In genomic region chr2:119171574-119171973, GRCm38 (mm10) we compare ENCODE assay signal across 16 mouse cellular contexts. TPM values are rescaled to one million over a fixed set of nuclear protein-coding genes. Genes with fewer than 3 reads are reported as not detected.
DNase-seq lines count a peak whose midpoint lies in the region; TF ChIP-seq lines count a peak whose summit lies in the region.
"Had no signal": no experiment of that assay in that cellular context is flagged by ENCODE, and none has a peak within 500 bp of the region (broad histone marks: within the 10 kb centered on the region; RNA-seq: fewer than 3 reads in every experiment).

No protein-coding gene starts in this region.

- H3K4me3 ChIP-seq in heart, adult 2 months: no peak overlapping the region
- H3K4me3 ChIP-seq in kidney, adult 2 months (ENCODE audit: insufficient read depth, low read depth, low read length): no peak overlapping the region
- H3K4me3 ChIP-seq: lung, embryonic 15.5 days; midbrain, embryonic 10.5 days had no signal

- TF ChIP-seq EP300 in heart, adult 2 months (IDR thresholded peaks at IDR 0.05; ENCODE audit: insufficient read depth, low read depth, low read length): no peak

- no peak for TF ChIP-seq CTCF in heart, adult 2 months (IDR thresholded peaks at IDR 0.05)
- no peak for TF ChIP-seq CTCF in kidney, adult 2 months (conservative IDR thresholded peaks at IDR 0.05; ENCODE audit: insufficient read depth, insufficient read length, low read depth, low read length)

- DNase-seq in heart, adult 18-20 months: peak; percentile 30 to 35
- DNase-seq in heart, adult 2 months: no peak
- DNase-seq in kidney, postnatal 4 days: peak; percentile 43 to 63
- DNase-seq in kidney, adult 2 months: no peak
- peak; percentile 88 for DNase-seq in MN1 (ENCODE audit: low spot score)
- peak; percentile 56 for DNase-seq in fat pad, adult 2 months (ENCODE audit: extremely low read depth, low read depth, low spot score)
- no peak for DNase-seq in frontal cortex, adult 2 months (ENCODE audit: extremely low spot score in 1 of 2, low spot score in 1 of 2)
- DNase-seq: cerebellum, adult 11 months; cerebellum, postnatal 36 days; gastrocnemius, postnatal 25 days; thymus, adult 18-20 months had no signal

- no peaks in the 10 kb centered on the region for H3K79me2 ChIP-seq in heart, adult 2 months (replicated peaks; ENCODE audit: control insufficient read depth, insufficient read depth, low read length)

- H3K27me3 ChIP-seq in heart, adult 2 months (ENCODE audit: control insufficient read depth, insufficient read depth, low read length): no peaks in the 10 kb centered on the region
- H3K27me3 ChIP-seq in kidney, adult 2 months (replicated peaks; ENCODE audit: control insufficient read depth, insufficient read depth, low read length): no peaks in the 10 kb centered on the region

- TF ChIP-seq POLR2A in heart, adult 2 months (IDR thresholded peaks at IDR 0.05; ENCODE audit: insufficient read depth, low read depth, low read length): no peak
- TF ChIP-seq POLR2A in kidney, adult 2 months (IDR thresholded peaks at IDR 0.05; ENCODE audit: low read depth, low read length): no peak

- no peak overlapping the region for H3K27ac ChIP-seq in heart, adult 2 months
- H3K27ac ChIP-seq in kidney, adult 2 months (ENCODE audit: insufficient read depth, low read depth, low read length): no peak overlapping the region
- H3K27ac ChIP-seq: lung, embryonic 15.5 days; midbrain, embryonic 10.5 days had no signal

- 57% methylated on average over 8 of the region's 8 CpGs for WGBS in heart, adult 2 months
- WGBS in kidney, adult 2 months: 73% methylated on average over 8 of the region's 8 CpGs

- no peak overlapping the region for H3K9ac ChIP-seq in heart, adult 2 months (ENCODE audit: low read depth, low read length)
- H3K9ac ChIP-seq: lung, embryonic 15.5 days had no signal

- peaks cover 7% of the 10 kb centered on the region for H3K4me1 ChIP-seq in heart, adult 2 months (ENCODE audit: control insufficient read depth, insufficient read depth, low read length)
- H3K4me1 ChIP-seq in kidney, adult 2 months (ENCODE audit: control insufficient read depth, insufficient read depth, low read length): no peaks in the 10 kb centered on the region

- no peaks in the 10 kb centered on the region for H3K36me3 ChIP-seq in heart, adult 2 months (ENCODE audit: control insufficient read depth, insufficient read depth, low read length)
- H3K36me3 ChIP-seq in kidney, adult 2 months (ENCODE audit: control insufficient read depth, insufficient read depth, low read length): no peaks in the 10 kb centered on the region
- H3K36me3 ChIP-seq: lung, embryonic 15.5 days had no signal

- intact Hi-C loops in heart, adult 2 months (cut with DNase I): no loop called here

RNA-seq across cellular contexts. Expression of gene Gm14137, which starts 2.7 kb away (rescaled TPM):
- not detected for total RNA-seq in heart, adult 18-20 months (2021)
- total RNA-seq in heart, adult 2 months (2021): not detected
- 0.04 TPM in 1 of 2 replicates, not detected in the other for polyA plus RNA-seq in heart, adult 2 months (2012; rRNA removed)
- 0.05 and 0.15 TPM in 2 replicates for polyA plus RNA-seq in kidney, adult 2 months (2012; rRNA removed)
- polyA plus RNA-seq in frontal cortex, adult 2 months (2012; rRNA removed): 0.57 and 0.58 TPM in 2 replicates
- total RNA-seq: gastrocnemius, postnatal 25 days; left cerebral cortex, postnatal 14 days; monocyte, adult 5-6 weeks had no signal

RNA-seq across cellular contexts. Expression of gene Gchfr, which starts 4.0 kb away (rescaled TPM):
- total RNA-seq in heart, adult 18-20 months (2021): 10 to 100 TPM; 13.1 to 14.1 TPM
- total RNA-seq in heart, adult 2 months (2021): 10 to 100 TPM in 1 of 2 experiments, 1 to 10 TPM in 1; 8.0 to 10.2 TPM
- 19.3 and 28.8 TPM in 2 replicates for polyA plus RNA-seq in heart, adult 2 months (2012; rRNA removed)
- polyA plus RNA-seq in kidney, adult 2 months (2012; rRNA removed): 124 and 144 TPM in 2 replicates
- polyA plus RNA-seq in frontal cortex, adult 2 months (2012; rRNA removed): 1.1 and 2.3 TPM in 2 replicates
- total RNA-seq: gastrocnemius, postnatal 25 days; left cerebral cortex, postnatal 14 days; monocyte, adult 5-6 weeks had no signal
- polyA plus RNA-seq: CD4-positive, CD25-positive, alpha-beta regulatory T cell, adult 4 months had no signal

RNA-seq across cellular contexts. Expression of gene Rmdn3, which starts 14.7 kb away (rescaled TPM):
- total RNA-seq in heart, adult 18-20 months (2021): 10 to 100 TPM; 19.4 to 20.4 TPM
- total RNA-seq in heart, adult 2 months (2021): 10 to 100 TPM; 20.0 to 20.1 TPM
- 9.0 and 12.4 TPM in 2 replicates for polyA plus RNA-seq in heart, adult 2 months (2012; rRNA removed)
- 23.6 and 25.9 TPM in 2 replicates for polyA plus RNA-seq in kidney, adult 2 months (2012; rRNA removed)
- polyA plus RNA-seq in frontal cortex, adult 2 months (2012; rRNA removed): 56.6 and 59.2 TPM in 2 replicates

RNA-seq across cellular contexts. Expression of gene Zfyve19, which starts 36.8 kb away (rescaled TPM):
- 10 to 100 TPM; 13.6 to 15.0 TPM for total RNA-seq in heart, adult 18-20 months (2021)
- total RNA-seq in heart, adult 2 months (2021): 10 to 100 TPM in 1 of 2 experiments, 1 to 10 TPM in 1; 8.5 to 11.6 TPM
- 17.1 and 25.2 TPM in 2 replicates for polyA plus RNA-seq in heart, adult 2 months (2012; rRNA removed)
- polyA plus RNA-seq in kidney, adult 2 months (2012; rRNA removed): 39.1 and 43.2 TPM in 2 replicates
- 48.3 and 78.0 TPM in 2 replicates for polyA plus RNA-seq in frontal cortex, adult 2 months (2012; rRNA removed)

RNA-seq across cellular contexts. Expression of gene Dnajc17, which starts 37.0 kb away (rescaled TPM):
- total RNA-seq in heart, adult 18-20 months (2021): 1 to 10 TPM; 7.3 to 7.6 TPM
- 10 to 100 TPM in 1 of 2 experiments, 1 to 10 TPM in 1; 9.3 to 10.1 TPM for total RNA-seq in heart, adult 2 months (2021)
- 2.5 and 4.1 TPM in 2 replicates for polyA plus RNA-seq in heart, adult 2 months (2012; rRNA removed)
- 3.4 and 4.6 TPM in 2 replicates for polyA plus RNA-seq in kidney, adult 2 months (2012; rRNA removed)
- 35.4 and 40.1 TPM in 2 replicates for polyA plus RNA-seq in frontal cortex, adult 2 months (2012; rRNA removed)

Comparison
In these comparisons a context has a peak if more than half of its experiments do, and no peak if none do; other contexts are left out.
1. DNase-seq: peak in heart, adult 18-20 months (2 of 2), kidney, postnatal 4 days (2 of 2), MN1 (single experiment) and fat pad, adult 2 months (single experiment); none in heart, adult 2 months (0 of 2), kidney, adult 2 months (single experiment) and frontal cortex, adult 2 months (0 of 2).